Mouse (Mus musculus): ENCODE results near the gene Pcnt.

Gene Pcnt

GRCm38 (mm10) chr10:76442178-76443088, at the start of gene Pcnt:
Gene Pcnt (minus strand): TSS chr10:76442786.
- in situ Hi-C loops (cut with MboI) = no loop called here

- in situ Hi-C loops (cut with MboI) = no loop called here
Measured at GRCm38 (mm10) chr10:76489205-76489604, 46.6 kb upstream of the Pcnt start.

- in situ Hi-C loops (cut with MboI) = no loop called here
Measured at GRCm38 (mm10) chr10:76488265-76488664, 45.7 kb upstream of the Pcnt start.

- in situ Hi-C loops (cut with MboI) = no loop called here
Measured at GRCm38 (mm10) chr10:76486302-76486701, 43.7 kb upstream of the Pcnt start.

GRCm38 (mm10) chr10:76481480-76481879, 38.9 kb upstream of the Pcnt start:
- in situ Hi-C loops (cut with MboI) = no loop called here

- in situ Hi-C loops (cut with MboI) = no loop called here
Measured at GRCm38 (mm10) chr10:76480851-76481250, 38.3 kb upstream of the Pcnt start.

- in situ Hi-C loops (cut with MboI) = no loop called here
Measured at GRCm38 (mm10) chr10:76473759-76474158, 31.2 kb upstream of the Pcnt start.

GRCm38 (mm10) chr10:76468203-76469162, 25.9 kb upstream of the Pcnt start, which contains the start of the genes Mcm3ap and Ybey:
Gene Mcm3ap (plus strand): TSS chr10:76468927.
Gene Ybey (minus strand): TSS chr10:76469114.
- in situ Hi-C loops (cut with MboI) = no loop called here

- in situ Hi-C loops (cut with MboI) = no loop called here
Measured at GRCm38 (mm10) chr10:76462721-76463120, 20.1 kb upstream of the Pcnt start.

- in situ Hi-C loops (cut with MboI) = no loop called here
Measured at GRCm38 (mm10) chr10:76462312-76462711, 19.7 kb upstream of the Pcnt start.

GRCm38 (mm10) chr10:76461255-76461654, 18.7 kb upstream of the Pcnt start:
- in situ Hi-C loops (cut with MboI) = no loop called here

- in situ Hi-C loops (cut with MboI) = no loop called here
Measured at GRCm38 (mm10) chr10:76455289-76455688, 12.7 kb upstream of the Pcnt start.

GRCm38 (mm10) chr10:76448851-76449250, 6.3 kb upstream of the Pcnt start, which contains the start of gene 2610028H24Rik:
Gene 2610028H24Rik (plus strand): TSS chr10:76449081.
- in situ Hi-C loops (cut with MboI) = no loop called here

GRCm38 (mm10) chr10:76447406-76448229, 5.0 kb upstream of the Pcnt start:
- in situ Hi-C loops (cut with MboI) = no loop called here

GRCm38 (mm10) chr10:76445996-76446681, 3.6 kb upstream of the Pcnt start:
- in situ Hi-C loops (cut with MboI) = no loop called here

- in situ Hi-C loops (cut with MboI) = no loop called here
Measured at GRCm38 (mm10) chr10:76440281-76440680, 2.3 kb downstream of the Pcnt start, which contains the start of gene AC141477.1. Gene AC141477.1 (minus strand): TSS chr10:76440444.

GRCm38 (mm10) chr10:76439107-76439890, 3.3 kb downstream of the Pcnt start:
- in situ Hi-C loops (cut with MboI) = no loop called here

- in situ Hi-C loops (cut with MboI) = no loop called here
Measured at GRCm38 (mm10) chr10:76433925-76434324, 8.7 kb downstream of the Pcnt start.

- in situ Hi-C loops (cut with MboI) = no loop called here
Measured at GRCm38 (mm10) chr10:76425674-76426073, 16.9 kb downstream of the Pcnt start.

- in situ Hi-C loops (cut with MboI) = no loop called here
Measured at GRCm38 (mm10) chr10:76416811-76417210, 25.8 kb downstream of the Pcnt start.
